Mouse (Mus musculus) ES-Bruce4 (cell line): Measurements from ENCODE around the gene Abcb8.

ENCODE experiments used
- CTCF ChIP-seq: IDR thresholded peaks from one replicate; pipeline ENCODE4 v1.8.1; 2011; ENCODE audit warnings: low read depth, low read length
- POLR2A ChIP-seq: IDR thresholded peaks from one replicate; pipeline ENCODE4 v1.8.1; 2011; ENCODE audit warnings: low read length; ENCODE audit not compliant: insufficient read depth

- TF ChIP-seq CTCF = peak; percentile 56
- TF ChIP-seq POLR2A = no peak
Observed at GRCm38 (mm10) chr5:24416222-24416736, 22.8 kb downstream of the Abcb8 start.
